Mouse (Mus musculus): ENCODE results near the gene Rdh7. TPM values are rescaled to one million over a fixed set of nuclear protein-coding genes. Genes with fewer than 3 reads are reported as not detected.

The Rdh7 gene
- polyA plus RNA-seq (2012; rRNA removed) = 3.9 and 6.2 TPM in 2 replicates

DNA sequence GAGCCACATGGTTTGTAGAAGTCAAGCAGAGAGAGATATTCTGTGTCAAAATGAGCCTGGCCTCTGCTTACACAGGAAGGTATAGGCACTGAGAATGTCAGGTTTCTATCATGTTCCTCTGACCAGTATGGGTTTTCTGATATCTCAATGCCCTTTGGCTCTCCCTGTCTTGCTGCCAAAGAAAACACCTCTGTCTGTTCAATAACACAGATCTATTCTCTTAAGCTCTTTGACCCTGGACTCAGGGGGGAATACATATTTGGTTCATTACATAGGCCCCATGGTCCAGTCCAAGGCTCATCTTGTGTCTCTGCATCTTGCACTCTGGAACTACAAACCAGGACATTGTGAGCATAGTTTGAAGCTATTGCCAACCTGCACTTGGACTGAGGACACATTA, at the start of gene Rdh7:
Gene Rdh7 (minus strand): TSS at position 213 of the 400 bp plus-strand sequence.

DNA sequence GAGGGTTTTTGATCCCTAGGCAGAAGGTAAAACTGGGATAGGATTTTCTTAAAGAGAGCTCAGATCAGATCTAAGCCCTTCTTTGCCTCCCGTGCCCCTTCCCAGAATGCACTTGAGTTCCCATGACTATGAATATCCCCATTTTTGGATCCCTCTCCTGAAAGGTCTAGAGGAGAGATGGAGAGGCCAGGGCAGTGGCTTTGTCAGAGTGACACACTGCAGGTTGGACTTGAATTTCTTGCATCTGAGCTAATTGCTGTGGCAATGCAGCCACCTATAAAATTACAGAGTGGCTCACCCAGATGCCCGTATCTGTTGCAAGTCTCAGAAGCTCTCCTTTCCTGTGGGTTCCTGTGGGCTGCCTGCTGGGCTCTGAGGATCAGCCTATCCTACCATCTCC, 9.6 kb upstream of the Rdh7 start, which contains the start of gene Sdr9c7:
Gene Sdr9c7 (plus strand): TSS at position 301 of the 400 bp plus-strand sequence.

DNA sequence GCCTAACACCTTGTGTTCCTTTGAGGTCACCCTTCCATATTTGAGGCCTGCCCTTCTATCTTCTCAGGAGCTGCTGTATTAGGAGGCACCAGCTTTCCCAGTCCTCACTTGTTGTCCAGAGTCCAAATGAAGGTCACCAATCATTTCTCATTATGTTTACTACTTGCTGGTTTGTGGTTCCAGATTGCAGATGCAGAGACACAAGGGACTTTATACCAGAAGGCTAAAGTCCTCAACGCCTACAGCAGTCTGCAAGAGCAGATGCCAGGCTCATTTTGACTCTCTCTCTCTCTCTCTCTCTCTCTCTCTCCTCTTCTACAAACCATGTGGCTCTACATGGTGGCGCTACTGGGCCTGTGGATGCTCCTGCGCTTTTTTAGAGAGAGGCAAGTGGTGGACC, 22.4 kb downstream of the Rdh7 start, which contains the start of gene Rdh16f2:
Gene Rdh16f2 (plus strand): TSS at position 243 of the 400 bp plus-strand sequence.

DNA sequence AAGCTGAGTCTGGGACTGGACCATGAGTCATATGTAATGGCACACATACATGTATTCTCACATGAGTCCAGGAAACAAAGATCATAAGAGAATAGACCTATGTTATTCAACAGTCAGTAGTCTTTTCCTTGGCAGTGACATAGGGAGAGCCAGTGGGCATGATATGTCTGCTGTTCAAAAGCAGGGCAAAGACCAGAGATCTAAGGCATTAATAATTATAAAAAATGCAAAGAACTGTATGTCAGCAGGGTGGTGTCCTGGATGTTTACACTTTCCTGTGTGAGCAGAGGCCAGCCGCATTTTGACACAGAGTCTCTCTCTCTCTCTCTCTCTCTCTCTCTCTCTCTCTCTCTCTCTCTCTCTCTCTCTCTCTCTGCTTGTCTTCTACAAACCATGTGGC, 39.0 kb downstream of the Rdh7 start, which contains the start of gene Rdh19:
Gene Rdh19 (plus strand): TSS at position 301 of the 400 bp plus-strand sequence.

Other genes starting within 250 kb of the Rdh7 start
- gene Stat6, start 245.8 kb downstream of the Rdh7 start, polyA plus RNA-seq (2012; rRNA removed) = 27.3 and 36.1 TPM in 2 replicates
- 1.5 and 1.7 TPM in 2 replicates for gene Nemp1, start 221.9 kb downstream of the Rdh7 start, polyA plus RNA-seq (2012; rRNA removed)
- 14.6 and 15.5 TPM in 2 replicates for gene Nab2, start 220.2 kb downstream of the Rdh7 start, polyA plus RNA-seq (2012; rRNA removed)
- 15.6 and 18.5 TPM in 2 replicates for gene Myo1a, start 183.6 kb downstream of the Rdh7 start, polyA plus RNA-seq (2012; rRNA removed)
- gene Tac2, start 164.3 kb downstream of the Rdh7 start, polyA plus RNA-seq (2012; rRNA removed) = not detected in 2 replicates
- 1.7 and 2.2 TPM in 2 replicates for gene Zbtb39, start 149.3 kb downstream of the Rdh7 start, polyA plus RNA-seq (2012; rRNA removed)
- gene Gpr182, start 137.1 kb downstream of the Rdh7 start, polyA plus RNA-seq (2012; rRNA removed) = 1.2 and 1.4 TPM in 2 replicates
- gene Rdh1, start 129.1 kb downstream of the Rdh7 start, polyA plus RNA-seq (2012; rRNA removed) = 0.01 and 0.10 TPM in 2 replicates
- gene Rdh16f1, start 129.0 kb downstream of the Rdh7 start, polyA plus RNA-seq (2012; rRNA removed) = 0.15 and 0.23 TPM in 2 replicates
- gene Rdh9, start 112.4 kb downstream of the Rdh7 start, polyA plus RNA-seq (2012; rRNA removed) = not detected in 2 replicates
- 0.19 and 0.31 TPM in 2 replicates for gene Rdh16, start 87.7 kb downstream of the Rdh7 start, polyA plus RNA-seq (2012; rRNA removed)
- gene Rdh19, start 38.9 kb downstream of the Rdh7 start, polyA plus RNA-seq (2012; rRNA removed) = not detected in 2 replicates
- gene Rdh16f2, start 22.3 kb downstream of the Rdh7 start, polyA plus RNA-seq (2012; rRNA removed) = 0.11 TPM in 1 of 2 replicates, not detected in the other
- 8.0 and 9.6 TPM in 2 replicates for gene Sdr9c7, start 9.7 kb upstream of the Rdh7 start, polyA plus RNA-seq (2012; rRNA removed)
- gene Hsd17b6, start 118.8 kb upstream of the Rdh7 start, polyA plus RNA-seq (2012; rRNA removed) = 3.1 and 3.5 TPM in 2 replicates
- gene Prim1, start 126.4 kb upstream of the Rdh7 start, polyA plus RNA-seq (2012; rRNA removed) = 0.45 and 1.00 TPM in 2 replicates
- 93.0 and 122 TPM in 2 replicates for gene Naca, start 146.8 kb upstream of the Rdh7 start, polyA plus RNA-seq (2012; rRNA removed)
- gene Ptges3, start 170.1 kb upstream of the Rdh7 start, polyA plus RNA-seq (2012; rRNA removed) = 19.7 and 55.6 TPM in 2 replicates
- gene Atp5b, start 194.5 kb upstream of the Rdh7 start, polyA plus RNA-seq (2012; rRNA removed) = 2,777 and 4,847 TPM in 2 replicates
- 9.9 and 13.8 TPM in 2 replicates for gene Baz2a, start 202.8 kb upstream of the Rdh7 start, polyA plus RNA-seq (2012; rRNA removed)

All from stomach, adult 2 months (tissue).